Mouse (Mus musculus): ENCODE measurements at regions not wholly inside any gene's neighbourhood (a gene's known extent, or its start where the extent isn't known, plus 50 kb on each side); places are given as distances from the start of the nearest gene placed in this dataset.

DNA sequence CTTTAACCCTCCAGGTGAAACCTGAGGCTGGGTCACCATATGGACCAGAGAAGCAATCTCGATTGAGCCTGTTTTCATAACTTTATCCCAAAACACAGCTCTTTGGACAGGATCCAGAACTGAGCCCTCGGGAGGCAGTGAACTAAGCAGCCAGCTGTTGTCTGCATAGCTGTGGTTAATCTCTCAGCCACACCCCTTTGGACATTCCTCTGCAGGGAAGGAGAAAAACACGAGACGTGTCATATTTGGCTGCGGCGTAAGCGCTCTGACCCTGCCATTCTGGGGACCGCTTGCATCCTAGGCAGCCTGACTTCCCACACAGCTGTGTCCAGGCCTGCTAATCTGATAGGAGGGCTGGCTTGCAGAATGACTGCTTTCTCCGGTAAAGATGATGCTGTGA is 55.6 kb upstream of the Ubl3 start:
- no peak for DNase-seq

DNA sequence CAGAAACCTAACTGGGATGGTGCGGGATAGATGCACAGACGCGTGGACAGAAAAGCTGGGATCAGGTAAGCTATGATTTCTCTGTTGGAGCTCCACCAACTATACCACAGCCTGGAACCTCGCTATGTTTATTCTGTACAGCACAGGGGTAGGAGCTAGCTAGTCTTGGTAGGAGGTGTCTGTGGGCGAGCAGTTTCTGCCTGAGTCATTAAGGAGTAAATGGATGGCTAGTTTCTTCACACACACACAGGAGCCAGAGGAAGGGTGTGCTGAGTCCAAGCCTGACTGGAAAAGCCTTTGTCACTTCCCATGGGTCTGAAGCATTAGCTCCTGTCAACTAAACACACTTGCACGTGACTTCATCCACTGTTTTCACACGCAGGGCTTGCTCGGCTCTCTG is 53.1 kb upstream of the Ubl3 start:
- DNase-seq, result no peak
